ENCODE assay signal across 18 mouse cellular contexts in the genomic region with DNA sequence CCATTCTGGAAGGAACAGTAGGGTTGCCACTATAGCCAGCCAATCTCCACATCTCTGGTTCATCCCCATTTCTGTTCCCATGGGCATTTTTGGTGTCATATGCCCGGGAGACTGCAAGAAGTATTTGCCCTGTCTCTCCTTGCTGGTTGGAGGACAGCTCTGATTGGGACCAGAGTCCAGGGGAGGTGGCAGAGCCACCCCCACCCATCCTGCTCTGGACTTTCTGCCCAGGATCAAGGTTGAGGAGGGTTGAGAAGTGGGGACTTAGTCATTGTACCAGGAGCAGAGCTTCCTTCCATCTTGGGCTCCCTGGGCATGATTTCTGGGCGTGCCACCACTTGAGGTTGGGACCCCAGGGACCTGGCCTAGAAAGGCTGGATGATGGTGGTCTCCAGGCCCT. TPM values are rescaled to one million over a fixed set of nuclear protein-coding genes. Genes with fewer than 3 reads are reported as not detected.
A peak's percentile ranks its signal among the peaks of the same experiment; 100 is the strongest.
DNase-seq lines count a peak whose midpoint lies in the region; ATAC-seq and TF ChIP-seq lines count a peak whose summit lies in the region.
"Had no signal": no experiment of that assay in that cellular context is flagged by ENCODE, and none has a peak within 500 bp of the region (broad histone marks: within the 10 kb centered on the region; RNA-seq: fewer than 3 reads in every experiment).

No protein-coding gene starts in this region.

- H3K27me3 ChIP-seq in heart, embryonic 13.5 days (replicated peaks): no peaks in the 10 kb centered on the region
- H3K27me3 ChIP-seq in limb, embryonic 11.5 days (ENCODE audit: control insufficient read depth, insufficient read depth, low read length): no peaks in the 10 kb centered on the region
- no peaks in the 10 kb centered on the region for H3K27me3 ChIP-seq in limb, embryonic 10.5 days (ENCODE audit: low read depth, poor library complexity, severe bottlenecking)
- H3K27me3 ChIP-seq in intestine, embryonic 16.5 days (replicated peaks; ENCODE audit: control insufficient read depth, insufficient read depth, low read length): no peaks in the 10 kb centered on the region
- H3K27me3 ChIP-seq in small intestine, adult 2 months (ENCODE audit: control insufficient read depth, insufficient read depth, low read length): no peaks in the 10 kb centered on the region
- H3K27me3 ChIP-seq: embryonic facial prominence, embryonic 12.5 days had no signal

- no peak for TF ChIP-seq CTCF in small intestine, adult 2 months (IDR thresholded peaks at IDR 0.05; ENCODE audit: extremely low read depth, insufficient read length, insufficient replicate concordance, low read depth, low read length)

- no peaks in the 10 kb centered on the region for H3K9me3 ChIP-seq in heart, embryonic 13.5 days
- H3K9me3 ChIP-seq in limb, embryonic 11.5 days (ENCODE audit: control insufficient read depth, low read length): no peaks in the 10 kb centered on the region
- no peaks in the 10 kb centered on the region for H3K9me3 ChIP-seq in limb, embryonic 10.5 days (replicated peaks)
- H3K9me3 ChIP-seq in intestine, embryonic 16.5 days (ENCODE audit: control insufficient read depth, low read length): no peaks in the 10 kb centered on the region
- H3K9me3 ChIP-seq: embryonic facial prominence, embryonic 12.5 days; forebrain, embryonic 12.5 days had no signal

- H3K27ac ChIP-seq in heart, embryonic 13.5 days (replicated peaks): peak overlapping the region; percentile 44
- no peak overlapping the region for H3K27ac ChIP-seq in limb, embryonic 11.5 days (replicated peaks; ENCODE audit: low read depth, low read length)
- no peak overlapping the region for H3K27ac ChIP-seq in limb, embryonic 10.5 days
- peak overlapping the region; percentile 38; the same call in 1 of the 2 replicates for H3K27ac ChIP-seq in intestine, embryonic 16.5 days (ENCODE audit: low read length)
- peak overlapping the region; percentile 93 for H3K27ac ChIP-seq in small intestine, adult 2 months (ENCODE audit: insufficient read depth, low read depth, low read length)
- H3K27ac ChIP-seq: embryonic facial prominence, embryonic 12.5 days; forebrain, embryonic 12.5 days; kidney, postnatal 0 days had no signal

- no peak for ATAC-seq in heart, embryonic 13.5 days (ENCODE audit: extremely low read depth, insufficient number of reproducible peaks, low FRiP score, low TSS enrichment)
- no peak for ATAC-seq in limb, embryonic 11.5 days (ENCODE audit: insufficient number of reproducible peaks, low FRiP score, low TSS enrichment, low read depth)
- peak; percentile 67 for ATAC-seq in intestine, embryonic 16.5 days
- ATAC-seq in activated CD4-positive, CD25-positive, alpha-beta regulatory T cell, adult 4 months: no peak
- ATAC-seq: lung, postnatal 0 days had no signal

- WGBS in heart, embryonic 13.5 days: 79% methylated on average over 2 of the region's 2 CpGs
- WGBS in limb, embryonic 11.5 days: 90% methylated on average over 2 of the region's 2 CpGs
- WGBS in limb, embryonic 10.5 days: 85% methylated on average over 2 of the region's 2 CpGs
- WGBS in intestine, embryonic 16.5 days: 80% methylated on average over 2 of the region's 2 CpGs
- 37% methylated on average over 2 of the region's 2 CpGs for WGBS in small intestine, adult 2 months

- H3K4me2 ChIP-seq in heart, embryonic 13.5 days: 0 out of 2 replicates have a peak overlapping the region, but pooled peaks have one; percentile 2
- H3K4me2 ChIP-seq in limb, embryonic 11.5 days (ENCODE audit: low read depth, severe bottlenecking): 0 out of 2 replicates have a peak overlapping the region, but pooled peaks have one; percentile 1
- H3K4me2 ChIP-seq in intestine, embryonic 16.5 days (ENCODE audit: low read depth, low read length): no peak overlapping the region; the same call in 1 of the 2 replicates
- H3K4me2 ChIP-seq: embryonic facial prominence, embryonic 12.5 days; forebrain, embryonic 12.5 days had no signal

- H3K36me3 ChIP-seq in heart, embryonic 13.5 days: no peaks in the 10 kb centered on the region
- no peaks in the 10 kb centered on the region for H3K36me3 ChIP-seq in limb, embryonic 11.5 days (ENCODE audit: control insufficient read depth, insufficient read depth, low read length)
- H3K36me3 ChIP-seq in limb, embryonic 10.5 days: no peaks in the 10 kb centered on the region
- no peaks in the 10 kb centered on the region for H3K36me3 ChIP-seq in intestine, embryonic 16.5 days (ENCODE audit: control insufficient read depth, insufficient read depth, low read length)
- no peaks in the 10 kb centered on the region for H3K36me3 ChIP-seq in small intestine, adult 2 months (ENCODE audit: control insufficient read depth, insufficient read depth, low read length)
- H3K36me3 ChIP-seq: embryonic facial prominence, embryonic 12.5 days; forebrain, embryonic 12.5 days had no signal

- DNase-seq in heart, adult 8-10 months (ENCODE audit: low spot score): no peak
- no peak for DNase-seq in limb, embryonic 11.5 days (ENCODE audit: low spot score)
- DNase-seq in limb, embryonic 10.5 days (ENCODE audit: low spot score): no peak
- DNase-seq: adrenal gland, adult 8-10 months; cerebellum, adult 18-20 months; cerebellum, postnatal 14 days; gastrocnemius, postnatal 10 days; heart, adult 11 months; layer of hippocampus, postnatal 36 days; thymus, postnatal 25 days had no signal

- peaks cover 100% of the 10 kb centered on the region for H3K4me1 ChIP-seq in heart, embryonic 13.5 days
- H3K4me1 ChIP-seq in limb, embryonic 11.5 days (ENCODE audit: control insufficient read depth, insufficient read depth, low read length): peaks cover 24% of the 10 kb centered on the region
- H3K4me1 ChIP-seq in limb, embryonic 10.5 days: peaks cover 69% of the 10 kb centered on the region
- peaks cover 89% of the 10 kb centered on the region for H3K4me1 ChIP-seq in intestine, embryonic 16.5 days (ENCODE audit: control insufficient read depth, insufficient read depth, low read length)
- peaks cover 81% of the 10 kb centered on the region for H3K4me1 ChIP-seq in small intestine, adult 2 months (ENCODE audit: control insufficient read depth, insufficient read depth, insufficient read length, low read length)

- no peak for TF ChIP-seq POLR2A in small intestine, adult 2 months (IDR thresholded peaks at IDR 0.05; ENCODE audit: low read depth, low read length)

- no peak overlapping the region for H3K9ac ChIP-seq in heart, embryonic 13.5 days
- H3K9ac ChIP-seq in limb, embryonic 11.5 days (ENCODE audit: low read length): no peak overlapping the region
- no peak overlapping the region for H3K9ac ChIP-seq in intestine, embryonic 16.5 days (ENCODE audit: low read depth, low read length)
- H3K9ac ChIP-seq: embryonic facial prominence, embryonic 12.5 days; forebrain, embryonic 12.5 days had no signal

- H3K4me3 ChIP-seq in heart, embryonic 13.5 days: no peak overlapping the region
- H3K4me3 ChIP-seq in limb, embryonic 11.5 days (ENCODE audit: low read depth, low read length): no peak overlapping the region
- H3K4me3 ChIP-seq in limb, embryonic 10.5 days: no peak overlapping the region
- no peak overlapping the region for H3K4me3 ChIP-seq in intestine, embryonic 16.5 days (ENCODE audit: low read length)
- H3K4me3 ChIP-seq in small intestine, adult 2 months (ENCODE audit: low read depth, low read length): no peak overlapping the region
- H3K4me3 ChIP-seq: embryonic facial prominence, embryonic 12.5 days; forebrain, embryonic 12.5 days had no signal

RNA-seq across cellular contexts. Expression of gene Rxra, which starts 10.1 kb away (rescaled TPM):
- polyA plus RNA-seq in heart, embryonic 13.5 days (2015; fragmentation: Nextera tagmentation; extraction: Ambion mirVana): 6.7 and 7.4 TPM in 2 replicates
- 10 to 100 TPM; 50.5 to 61.2 (median 56.9) TPM for total RNA-seq in heart, adult 8-10 months (2022)
- polyA plus RNA-seq in limb, embryonic 11.5 days (2014; fragmentation: Nextera tagmentation; extraction: Ambion mirVana): 8.7 TPM in 2 replicates
- polyA plus RNA-seq in limb, embryonic 10.5 days (2016; fragmentation: Nextera tagmentation; extraction: Ambion mirVana): 8.7 and 10.9 TPM in 2 replicates
- polyA plus RNA-seq in intestine, embryonic 16.5 days (2015; fragmentation: Nextera tagmentation; extraction: Ambion mirVana): 9.9 and 11.4 TPM in 2 replicates
- 48.7 and 110 TPM in 2 replicates for polyA plus RNA-seq in small intestine, adult 2 months (2012; rRNA removed)
- polyA plus RNA-seq in activated CD4-positive, CD25-positive, alpha-beta regulatory T cell, adult 4 months (2017; shearing (Covaris generic)): 10 to 100 TPM in 1 of 2 experiments, 1 to 10 TPM in 1; 7.7 to 11.7 TPM

Comparison
In these comparisons a context has a peak if more than half of its experiments do, and no peak if none do; other contexts are left out.
1. H3K27ac ChIP-seq: peak in heart, embryonic 13.5 days (single experiment), intestine, embryonic 16.5 days (single experiment) and small intestine, adult 2 months (single experiment); none in limb, embryonic 11.5 days (single experiment) and limb, embryonic 10.5 days (single experiment).